Mouse (Mus musculus) c-Kit-positive CD71-negative TER-119-negative erythroid progenitor cells, embryonic 14.5 days (primary cell): Measurements from ENCODE around the gene Prss22.
A peak's percentile ranks its signal among the peaks of the same experiment; 100 is the strongest.

Experiments used
- DNase-seq: peaks from one replicate; pipeline ENCODE4 v3.0.0-alpha.2; 2013; ENCODE audit warnings: low read depth

The Prss22 gene

DNA sequence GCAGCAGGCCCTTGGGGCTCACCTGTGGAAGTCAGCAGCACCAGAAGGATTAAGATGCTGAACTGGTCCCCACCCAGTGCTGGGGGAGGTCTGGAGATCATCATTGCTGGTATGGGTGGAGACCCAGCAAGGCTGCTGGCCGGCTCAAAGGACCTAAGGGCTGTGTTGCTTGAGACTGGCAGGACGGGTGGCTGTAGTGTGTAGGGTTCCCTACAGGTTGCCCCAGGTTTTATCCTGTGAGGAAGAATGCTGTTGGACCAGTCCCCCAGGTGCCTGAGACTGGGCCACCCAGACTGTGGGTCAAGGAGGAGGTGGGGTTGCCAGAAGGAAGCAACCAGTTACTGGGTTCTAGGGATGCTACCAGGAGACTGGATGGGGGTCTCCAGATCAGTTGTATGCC is at the start of gene Prss22:
Gene Prss22 (minus strand): TSS at position 200 of the 400 bp plus-strand sequence.
- no peak for DNase-seq

GRCm38 (mm10) chr17:24046026-24046425 is 48.1 kb upstream of the Prss22 start:
- DNase-seq, result no peak

GRCm38 (mm10) chr17:24045608-24046007 is 47.7 kb upstream of the Prss22 start:
- DNase-seq, result no peak

GRCm38 (mm10) chr17:24044482-24044881 is 46.6 kb upstream of the Prss22 start:
- no peak for DNase-seq

DNA sequence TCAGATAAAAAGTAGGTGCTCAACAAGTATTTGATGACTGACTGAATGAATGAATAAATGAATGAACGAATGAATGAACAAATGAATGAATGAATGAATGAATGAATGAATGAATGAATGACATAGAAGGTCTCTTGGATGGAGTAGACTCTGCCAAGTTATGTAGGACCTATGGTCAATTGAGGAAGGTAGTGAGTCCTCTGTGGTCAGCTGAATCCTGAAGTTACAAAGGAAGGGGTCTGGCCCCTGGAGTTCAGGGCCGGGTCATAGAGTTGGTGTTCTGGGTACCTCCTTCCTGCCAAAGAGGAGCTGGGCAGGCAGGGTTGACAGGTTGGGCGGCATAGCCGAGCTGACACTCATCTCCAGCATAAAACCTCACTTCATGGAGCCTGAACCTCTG is 39.9 kb upstream of the Prss22 start, which contains the start of gene Prss27:
Gene Prss27 (plus strand): TSS at position 301 of the 400 bp plus-strand sequence.
- DNase-seq, result no peak

DNA sequence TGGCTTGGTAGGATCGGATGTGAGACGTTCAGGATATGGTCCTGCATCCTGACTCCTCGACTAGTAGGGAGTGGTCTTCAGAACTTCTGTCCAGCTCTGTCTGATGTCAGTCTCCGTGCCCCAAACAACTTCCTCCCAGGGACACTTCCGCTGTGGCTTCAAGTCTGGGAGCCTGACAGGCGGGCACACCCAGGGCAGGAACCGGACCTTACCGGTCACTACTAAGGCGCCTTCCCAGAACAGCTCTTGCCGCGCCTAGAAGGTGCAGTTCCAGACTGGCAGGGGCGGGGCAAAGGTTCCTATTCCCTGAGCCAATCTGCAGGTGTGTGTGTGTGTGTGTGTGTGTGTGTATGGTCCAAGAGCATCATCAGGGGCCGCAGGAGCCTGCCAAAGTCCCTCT is 39.5 kb upstream of the Prss22 start:
- DNase-seq, result no peak

GRCm38 (mm10) chr17:24036954-24037353 is 39.1 kb upstream of the Prss22 start:
- DNase-seq, result no peak

- no peak for DNase-seq
Observed at GRCm38 (mm10) chr17:24035087-24035486, 37.2 kb upstream of the Prss22 start.

GRCm38 (mm10) chr17:24030551-24030950 is 32.7 kb upstream of the Prss22 start:
- no peak for DNase-seq

DNA sequence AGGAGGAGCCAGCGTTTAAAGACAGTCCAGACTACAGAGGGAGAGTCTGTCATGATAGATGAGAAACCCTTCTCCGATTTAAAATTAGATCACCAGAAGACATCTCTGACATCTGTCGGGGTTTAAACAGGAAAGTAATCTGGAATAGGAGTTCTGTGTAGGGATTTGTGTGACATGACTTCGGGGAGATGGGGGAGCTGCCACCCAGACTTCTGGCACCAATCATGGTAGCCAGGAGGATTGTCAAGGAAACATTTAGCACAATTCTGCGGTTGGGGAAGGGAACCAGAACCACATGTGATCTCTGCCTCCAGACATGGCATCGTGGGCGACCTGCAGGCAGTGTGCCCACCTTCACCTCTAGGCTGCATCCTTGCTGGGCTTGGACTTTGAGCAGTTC is 31.6 kb upstream of the Prss22 start:
- DNase-seq, result no peak

DNA sequence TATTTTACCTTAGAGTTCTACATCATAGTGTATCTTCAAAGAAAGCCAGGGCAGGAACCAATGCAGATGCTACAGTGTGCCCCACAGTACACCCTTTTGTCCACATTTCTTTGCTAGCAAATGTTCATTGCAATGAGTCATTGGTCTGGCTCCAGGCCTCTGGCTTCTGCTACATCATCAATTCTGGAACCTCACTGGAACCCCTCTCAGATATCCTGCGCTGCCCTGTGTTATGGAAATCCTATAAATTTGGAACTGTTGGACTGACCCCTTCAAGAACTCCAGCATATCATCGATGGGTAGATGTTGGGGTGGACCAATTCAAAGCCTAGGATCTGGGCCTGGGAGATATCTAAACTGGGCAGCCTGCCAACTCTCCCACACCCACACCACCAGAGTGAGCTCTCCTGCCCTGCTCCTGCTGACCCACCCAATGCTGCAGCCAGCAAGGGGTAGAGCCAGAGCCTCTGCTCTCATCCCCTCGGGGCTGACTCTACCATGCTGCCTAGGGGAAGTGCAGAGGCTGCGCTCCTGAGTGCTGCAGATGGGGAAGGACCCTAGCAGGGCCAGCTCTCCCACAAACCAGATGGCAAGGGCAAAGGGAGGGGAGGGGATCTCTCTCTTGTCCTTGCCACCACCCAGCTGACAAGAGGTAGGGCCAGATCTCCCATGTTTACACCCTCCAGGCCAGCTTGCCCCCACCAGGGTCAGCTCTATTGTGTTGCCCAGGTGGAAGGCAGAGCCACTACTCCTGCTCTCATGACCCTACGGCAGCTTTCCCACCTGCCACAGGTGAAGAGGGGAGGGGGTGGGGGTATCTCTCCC is 23.7 kb upstream of the Prss22 start:
- DNase-seq, result no peak

- no peak for DNase-seq
Observed at GRCm38 (mm10) chr17:24020696-24021095, 22.8 kb upstream of the Prss22 start.

- DNase-seq, result no peak
Observed at GRCm38 (mm10) chr17:24015727-24016126, 17.8 kb upstream of the Prss22 start.

GRCm38 (mm10) chr17:24014433-24014965 is 16.6 kb upstream of the Prss22 start:
- no peak for DNase-seq

DNA sequence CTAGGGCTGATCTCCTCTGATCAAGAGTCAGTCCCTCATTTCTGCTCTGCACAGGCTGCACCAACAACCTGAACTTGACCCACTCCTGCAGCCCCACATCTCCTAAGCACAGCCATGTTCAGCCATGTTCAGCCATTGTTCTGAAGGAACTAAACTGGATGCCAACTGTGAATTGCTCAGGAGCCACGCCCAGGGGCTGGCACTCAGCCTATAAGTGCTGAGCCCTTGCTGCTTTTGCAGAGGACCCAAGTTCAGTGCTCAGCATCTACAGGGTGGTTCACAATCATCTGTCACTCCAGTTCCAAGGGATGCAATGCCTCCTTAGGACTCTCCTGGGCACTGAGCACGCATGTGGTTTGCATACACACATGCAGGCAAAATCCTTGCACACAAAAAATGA is 15.0 kb upstream of the Prss22 start:
- no peak for DNase-seq

DNA sequence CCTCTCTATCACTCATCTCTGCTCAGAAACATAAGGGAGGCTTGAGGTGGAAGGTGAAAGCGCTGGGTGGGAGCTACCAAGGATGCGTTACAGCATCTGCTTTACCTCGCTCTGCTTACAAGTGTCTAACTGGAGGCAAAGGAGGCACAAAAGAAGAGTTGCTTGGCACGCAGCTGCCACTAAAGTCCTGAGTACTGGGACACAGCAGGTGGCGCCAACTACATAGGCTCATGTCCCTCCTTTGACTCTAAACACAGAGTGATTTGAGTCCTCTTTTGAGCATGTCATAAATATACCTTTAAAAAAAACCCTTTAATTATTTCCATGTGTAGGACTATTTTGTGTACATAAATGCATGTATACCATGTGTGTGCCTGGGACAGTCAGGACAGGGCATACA is 11.7 kb upstream of the Prss22 start:
- DNase-seq, result no peak

GRCm38 (mm10) chr17:24008105-24008504 is 10.2 kb upstream of the Prss22 start:
- DNase-seq, result no peak

DNA sequence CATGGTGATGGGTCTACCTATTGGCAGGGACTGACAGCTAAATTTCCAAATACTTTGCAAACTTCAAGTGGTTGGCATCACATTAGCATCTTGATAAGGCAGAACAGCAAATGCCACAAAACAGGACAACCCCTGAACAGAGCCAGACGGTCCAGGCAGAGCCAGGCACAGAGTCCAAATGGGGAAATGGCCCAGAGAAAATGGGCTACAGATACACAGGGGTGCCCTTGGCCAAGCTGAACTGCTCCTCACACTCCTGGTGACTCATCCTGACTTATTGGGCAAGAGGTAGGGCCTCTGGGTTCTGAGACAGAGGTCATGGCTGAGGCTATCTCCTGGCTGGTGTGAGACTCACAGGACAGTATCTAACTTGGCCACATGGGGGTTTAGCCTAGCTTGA is 9.5 kb upstream of the Prss22 start:
- DNase-seq, result peak; percentile 53

DNA sequence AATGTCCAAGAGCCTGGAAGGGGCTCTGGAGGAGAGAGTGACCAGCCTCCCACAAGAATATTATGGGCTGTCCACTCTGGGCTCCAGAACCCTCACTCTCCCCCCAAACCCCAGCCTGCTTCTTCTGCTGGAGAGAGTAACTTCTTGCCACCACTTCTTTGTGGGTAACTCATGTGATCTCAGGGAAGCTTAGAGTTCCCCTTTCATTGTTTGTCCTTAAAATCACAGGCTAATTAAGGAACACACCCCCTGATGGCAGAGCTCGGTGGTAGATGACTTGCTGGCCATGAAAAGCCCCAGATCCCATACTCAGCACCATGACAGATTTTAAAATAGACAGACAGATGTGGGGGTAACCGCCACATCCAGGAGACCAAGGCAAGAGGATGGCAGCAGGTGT is 9.0 kb upstream of the Prss22 start:
- peak; percentile 52 for DNase-seq

GRCm38 (mm10) chr17:24005049-24005448 is 7.1 kb upstream of the Prss22 start:
- no peak for DNase-seq

DNA sequence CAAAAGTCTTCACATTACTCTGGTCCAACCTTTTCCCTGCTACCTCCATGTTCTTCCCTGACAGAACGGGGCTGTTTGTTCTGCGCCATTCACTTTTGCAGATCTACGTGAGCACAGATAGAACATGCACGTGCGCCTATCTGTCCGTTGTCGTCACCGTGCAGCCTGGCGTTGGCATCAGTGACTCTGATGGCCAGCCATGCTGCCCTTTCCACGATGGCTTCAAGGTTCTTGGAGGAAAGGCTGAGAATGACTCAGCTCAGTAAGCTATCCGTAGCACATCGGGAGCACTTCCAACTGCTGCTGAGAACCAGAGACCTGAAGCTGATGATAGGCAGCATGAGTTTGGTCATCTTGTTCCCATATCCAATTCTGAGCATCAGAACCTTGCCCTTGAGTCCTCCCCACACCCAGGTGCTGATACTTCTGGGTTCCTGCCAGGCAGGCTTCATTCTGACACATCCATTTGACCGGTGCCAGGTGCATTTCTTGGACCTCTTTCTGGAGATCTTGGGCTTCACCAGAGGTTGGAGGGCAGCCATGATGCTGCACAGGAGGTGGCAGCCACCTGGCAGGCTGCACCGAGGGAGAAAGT is 6.3 kb upstream of the Prss22 start:
- DNase-seq, result no peak

DNA sequence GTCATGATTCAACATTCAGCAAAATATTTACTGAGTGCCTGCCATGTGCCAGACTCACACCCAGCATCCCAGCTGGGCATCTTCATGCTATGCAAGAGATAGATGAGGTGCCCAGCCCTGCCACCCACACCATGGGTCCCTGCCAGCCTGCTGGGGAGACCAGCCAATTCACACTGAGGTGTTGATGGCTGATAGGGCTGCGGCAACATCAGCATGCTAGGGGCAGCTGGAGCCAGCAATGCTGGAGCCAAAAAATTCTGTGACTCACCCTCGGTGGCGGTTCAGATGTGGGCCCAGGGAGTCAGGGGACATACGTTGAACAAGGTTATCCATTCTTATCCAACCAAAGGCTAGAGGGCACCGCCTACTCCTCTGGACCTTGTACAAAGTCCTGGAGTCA is 2.5 kb upstream of the Prss22 start:
- DNase-seq, result no peak

- peak; percentile 22 for DNase-seq
Observed at GRCm38 (mm10) chr17:23998383-23998782, 483 bp upstream of the Prss22 start.
